Mouse (Mus musculus): ENCODE results near the gene Cep295nl. TPM values are rescaled to one million over a fixed set of nuclear protein-coding genes. Genes with fewer than 3 reads are reported as not detected.

The Cep295nl gene
- total RNA-seq, 2 experiments from 2014 or later, result 1.0 to 1.6 TPM

Other genes with a start within 250 kb of the Cep295nl start
- under 1 TPM; 0.05 to 0.36 TPM for gene Dnah17, start 211.9 kb downstream of the Cep295nl start, total RNA-seq (2021)
- 10 to 100 TPM; 72.0 to 75.0 TPM for gene Cyth1, start 93.9 kb downstream of the Cep295nl start, total RNA-seq (2021)
- 10 to 100 TPM; 22.9 to 26.0 TPM for gene Usp36, start 52.3 kb downstream of the Cep295nl start, total RNA-seq (2021)
- gene Timp2, start 13.2 kb upstream of the Cep295nl start, total RNA-seq (2021), result 100 to 1,000 TPM; 266 to 270 TPM
- gene Lgals3bp, start 59.6 kb upstream of the Cep295nl start, total RNA-seq (2021), result 10 to 100 TPM; 11.1 to 14.4 TPM
- gene Cant1, start 76.6 kb upstream of the Cep295nl start, total RNA-seq (2021), result 10 to 100 TPM; 37.0 to 40.6 TPM
- gene C1qtnf1, start 85.7 kb upstream of the Cep295nl start, total RNA-seq (2021), result 1 to 10 TPM; 3.9 to 5.3 TPM
- gene Engase, start 134.3 kb upstream of the Cep295nl start, total RNA-seq (2021), result 10 to 100 TPM; 14.7 to 18.4 TPM